Mouse (Mus musculus) C2C12 (cell line): ENCODE data around the gene Fto. TPM values are rescaled to one million over a fixed set of nuclear protein-coding genes. Genes with fewer than 3 reads are reported as not detected.

Source experiments
- H3K27me3 ChIP-seq: one replicate; pipeline ENCODE4 v1.6.1; 2011; ENCODE audit not compliant: control insufficient read depth, insufficient read depth, insufficient read length
- H3K36me3 ChIP-seq: one replicate; pipeline ENCODE4 v1.6.1; 2011; ENCODE audit not compliant: control insufficient read depth, insufficient read depth
- H3K4me3 ChIP-seq: one replicate; pipeline ENCODE4 v1.5.1; 2011; ENCODE audit warnings: mild to moderate bottlenecking, control low read depth; ENCODE audit not compliant: poor library complexity, insufficient read depth, severe bottlenecking
- H3K79me2 ChIP-seq: one replicate; pipeline ENCODE4 v1.6.1; 2011; ENCODE audit not compliant: control insufficient read depth, insufficient read depth
- H3K79me3 ChIP-seq: one replicate; pipeline ENCODE4 v1.6.1; 2011; ENCODE audit warnings: low read depth, control low read depth
- H3ac ChIP-seq: one replicate; pipeline ENCODE3; 2011; ENCODE audit warnings: low read depth; ENCODE audit not compliant: control insufficient read depth, insufficient read length
- CEBPB ChIP-seq: IDR thresholded peaks from one replicate; pipeline ENCODE4 v1.6.1; 2011; ENCODE audit warnings: low read depth, mild to moderate bottlenecking, control low read depth, moderate library complexity
- CTCF ChIP-seq: IDR thresholded peaks from one replicate; pipeline ENCODE4 v1.5.1; 2011; ENCODE audit not compliant: control insufficient read depth, insufficient read depth, insufficient read length
- FOSL1 ChIP-seq: IDR thresholded peaks from one replicate; pipeline ENCODE4 v1.8.0; 2011; ENCODE audit warnings: mild to moderate bottlenecking, low read length; ENCODE audit not compliant: poor library complexity, insufficient read depth, severe bottlenecking
- MAX ChIP-seq: IDR thresholded peaks from one replicate; pipeline ENCODE4 v1.6.1; 2011; ENCODE audit warnings: mild to moderate bottlenecking, control low read depth
- MYOD1 ChIP-seq: IDR thresholded peaks from one replicate; pipeline ENCODE4 v1.6.1; 2011; ENCODE audit warnings: low read depth; ENCODE audit not compliant: control insufficient read depth, insufficient read length
- MYOG ChIP-seq: IDR thresholded peaks from one replicate; pipeline ENCODE4 v1.6.1; 2011; ENCODE audit not compliant: control insufficient read depth, insufficient read length; ENCODE audit errors: extremely low read depth
- USF1 ChIP-seq: IDR thresholded peaks from one replicate; pipeline ENCODE4 v1.6.1; 2011; ENCODE audit warnings: low read depth, mild to moderate bottlenecking, control low read depth, moderate library complexity
- polyA plus RNA-seq: library from polyadenylated mRNA; unstranded; fragments of >200 nt; fragmentation: generic; extraction: Trizol; gene quantifications from one replicate; pipeline ENCODE4 v1.2.1, GENCODE M21; 2012; ENCODE audit warnings: missing spikeins

Fto gene
- polyA plus RNA-seq, 1 experiment = 39.1 TPM

- H3ac ChIP-seq = no peak overlapping the region
- no peaks in the 10 kb centered on the region for H3K36me3 ChIP-seq
- no peaks in the 10 kb centered on the region for H3K79me3 ChIP-seq
- no peak for TF ChIP-seq MAX
- H3K79me2 ChIP-seq = no peaks in the 10 kb centered on the region
- H3K4me3 ChIP-seq = no peak overlapping the region
- no peaks in the 10 kb centered on the region for H3K27me3 ChIP-seq
Measured at GRCm38 (mm10) chr8:91566503-91566869, 253.2 kb downstream of the Fto start.

- no peaks in the 10 kb centered on the region for H3K79me3 ChIP-seq
- H3K79me2 ChIP-seq = no peaks in the 10 kb centered on the region
- no peak for TF ChIP-seq USF1
- TF ChIP-seq CTCF = no peak
- no peak for TF ChIP-seq MAX
- no peak for TF ChIP-seq FOSL1
- no peak overlapping the region for H3K4me3 ChIP-seq
- H3ac ChIP-seq = no peak overlapping the region
- no peaks in the 10 kb centered on the region for H3K27me3 ChIP-seq
- H3K36me3 ChIP-seq = no peaks in the 10 kb centered on the region
Measured at GRCm38 (mm10) chr8:91569874-91570273, 256.5 kb downstream of the Fto start.

GRCm38 (mm10) chr8:91570809-91571208, 257.5 kb downstream of the Fto start:
- H3K27me3 ChIP-seq = no peaks in the 10 kb centered on the region
- no peak for TF ChIP-seq CEBPB
- TF ChIP-seq FOSL1 = no peak
- no peak overlapping the region for H3K4me3 ChIP-seq
- H3K36me3 ChIP-seq = no peaks in the 10 kb centered on the region
- H3K79me2 ChIP-seq = no peaks in the 10 kb centered on the region
- H3K79me3 ChIP-seq = no peaks in the 10 kb centered on the region
- H3ac ChIP-seq = no peak overlapping the region

GRCm38 (mm10) chr8:91571978-91572377, 258.7 kb downstream of the Fto start:
- Histone ChIP-seq H3K79me2 (no peaks in the 10 kb centered on the region), H3K36me3 (no peaks in the 10 kb centered on the region), H3K79me3 (no peaks in the 10 kb centered on the region), H3ac (no peak overlapping the region), H3K27me3 (no peaks in the 10 kb centered on the region), H3K4me3 (no peak overlapping the region)
- no peak for TF ChIP-seq CTCF
- TF ChIP-seq USF1 = no peak
- TF ChIP-seq MAX = no peak
- TF ChIP-seq FOSL1 = no peak
- TF ChIP-seq CEBPB = no peak
- no peak for TF ChIP-seq MYOD1
- no peak for TF ChIP-seq MYOG

DNA sequence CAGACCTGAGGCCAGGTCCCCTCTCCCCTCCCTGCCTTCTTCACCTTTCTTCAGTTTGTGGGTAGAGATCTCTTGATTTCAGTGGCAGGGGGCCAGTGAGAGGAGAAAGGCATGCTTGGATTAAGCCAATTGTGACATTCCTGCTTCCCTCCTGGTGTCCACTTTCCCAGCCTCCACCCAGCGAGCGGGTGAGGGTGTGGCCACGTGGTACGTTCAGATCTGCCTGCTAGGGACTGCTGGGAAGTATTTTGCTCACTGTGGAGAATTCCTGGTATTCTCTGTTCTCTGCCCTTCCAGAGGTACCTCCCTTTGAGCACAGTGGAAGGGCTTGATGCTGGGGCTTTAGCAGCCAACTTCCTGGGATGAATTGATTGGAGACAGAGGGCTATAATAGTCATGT, 259.3 kb downstream of the Fto start:
- Histone ChIP-seq H3K4me3 (no peak overlapping the region), H3K36me3 (no peaks in the 10 kb centered on the region), H3ac (no peak overlapping the region), H3K79me2 (no peaks in the 10 kb centered on the region), H3K79me3 (no peaks in the 10 kb centered on the region), H3K27me3 (no peaks in the 10 kb centered on the region)
- TF ChIP-seq CEBPB (no peak), MAX (no peak), USF1 (no peak), FOSL1 (no peak), CTCF (no peak), MYOD1 (no peak), MYOG (no peak)

DNA sequence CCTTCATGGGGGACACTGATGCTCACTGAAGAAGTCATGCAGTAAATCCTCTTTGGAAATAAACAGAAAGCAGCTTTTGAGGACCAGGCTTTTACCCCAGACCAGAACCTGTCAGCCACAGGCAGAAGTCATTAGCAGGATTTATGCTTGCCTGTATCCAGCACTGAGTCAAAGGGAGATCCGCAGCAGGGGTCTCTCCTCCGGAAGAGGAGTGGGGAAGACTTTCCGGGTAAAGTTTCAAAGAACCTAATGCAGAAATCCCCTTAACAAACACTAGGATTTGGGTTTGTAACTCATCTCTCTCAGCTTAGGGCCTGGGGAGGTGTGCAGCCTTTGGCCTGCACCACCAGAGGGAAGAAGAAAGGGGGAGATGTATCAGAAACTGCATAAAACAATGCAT, 262.3 kb downstream of the Fto start:
- Histone ChIP-seq H3K4me3 (no peak overlapping the region), H3K36me3 (no peaks in the 10 kb centered on the region), H3K27me3 (no peaks in the 10 kb centered on the region), H3K79me2 (no peaks in the 10 kb centered on the region), H3ac (no peak overlapping the region), H3K79me3 (no peaks in the 10 kb centered on the region)
- no peak for TF ChIP-seq MYOG
- TF ChIP-seq CEBPB = no peak
- TF ChIP-seq MYOD1 = no peak
- no peak for TF ChIP-seq MAX
- TF ChIP-seq USF1 = no peak
- TF ChIP-seq CTCF = no peak
- TF ChIP-seq FOSL1 = no peak
